Mouse (Mus musculus): ENCODE data around the gene BC049352. TPM values are rescaled to one million over a fixed set of nuclear protein-coding genes. Genes with fewer than 3 reads are reported as not detected.

BC049352 gene
- total RNA-seq (2012; rRNA removed) = not detected in 2 replicates

DNA sequence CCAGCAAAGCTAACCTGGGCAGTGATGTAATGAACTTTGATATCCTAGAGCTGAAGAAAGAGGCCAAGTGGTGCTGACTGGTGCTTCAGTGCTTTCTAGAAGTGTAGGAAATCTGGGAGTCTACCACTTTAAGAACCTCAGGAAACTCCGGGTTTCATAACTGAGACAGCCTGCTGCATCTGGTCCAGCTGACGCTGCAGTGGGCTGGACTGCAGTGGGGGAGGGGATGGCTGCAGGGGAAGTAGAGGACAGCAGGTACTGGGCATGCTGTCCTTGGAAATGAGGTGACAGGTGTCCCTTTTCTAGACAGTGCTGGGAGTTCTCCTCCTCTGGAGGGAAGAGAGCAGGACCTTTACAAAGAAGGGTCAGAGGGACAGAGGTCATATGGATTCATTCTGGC lies at the start of gene BC049352:
Gene BC049352 (plus strand): TSS at position 238 of the 400 bp plus-strand sequence.
- DNase-seq (ENCODE audit: low read depth, low spot score) = no peak
- Histone ChIP-seq H3K9me3 (ENCODE audit: control insufficient read depth, insufficient read depth, low read depth, low read length) (no peaks in the 10 kb centered on the region), H3K27ac (ENCODE audit: insufficient read depth, low read depth, low read length, poor library complexity, severe bottlenecking) (no peak within 1 kb of the TSS), H3K36me3 (ENCODE audit: control insufficient read depth, insufficient read depth, low read length, poor library complexity, severe bottlenecking) (no peaks in the 10 kb centered on the region), H3K4me3 (ENCODE audit: insufficient read depth in 1 of 2, low read depth in 1 of 2, low read length in 2 of 2, poor library complexity in 1 of 2, severe bottlenecking in 1 of 2) (no peak within 1 kb of the TSS), H3K9ac (ENCODE audit: insufficient read depth, low read depth, low read length, poor library complexity, severe bottlenecking) (no peak within 1 kb of the TSS), H3K4me1 (ENCODE audit: control insufficient read depth in 2 of 2, insufficient read depth in 2 of 2, low read length in 2 of 2, poor library complexity in 1 of 2) (no peaks in the 10 kb centered on the region)
- TF ChIP-seq CHD2 (IDR thresholded peaks at IDR 0.05; ENCODE audit: low read depth, low read length) (no peak), HCFC1 (IDR thresholded peaks at IDR 0.05; ENCODE audit: borderline replicate concordance, insufficient read depth, low read length) (no peak), MAFK (IDR thresholded peaks at IDR 0.05; ENCODE audit: insufficient read depth, low read depth, low read length) (no peak)
- in situ Hi-C loops (cut with MboI; ENCODE audit: low sequenced_read_pairs in 2 of 2, unreplicated experiment in 2 of 2) = no loop called here

DNA sequence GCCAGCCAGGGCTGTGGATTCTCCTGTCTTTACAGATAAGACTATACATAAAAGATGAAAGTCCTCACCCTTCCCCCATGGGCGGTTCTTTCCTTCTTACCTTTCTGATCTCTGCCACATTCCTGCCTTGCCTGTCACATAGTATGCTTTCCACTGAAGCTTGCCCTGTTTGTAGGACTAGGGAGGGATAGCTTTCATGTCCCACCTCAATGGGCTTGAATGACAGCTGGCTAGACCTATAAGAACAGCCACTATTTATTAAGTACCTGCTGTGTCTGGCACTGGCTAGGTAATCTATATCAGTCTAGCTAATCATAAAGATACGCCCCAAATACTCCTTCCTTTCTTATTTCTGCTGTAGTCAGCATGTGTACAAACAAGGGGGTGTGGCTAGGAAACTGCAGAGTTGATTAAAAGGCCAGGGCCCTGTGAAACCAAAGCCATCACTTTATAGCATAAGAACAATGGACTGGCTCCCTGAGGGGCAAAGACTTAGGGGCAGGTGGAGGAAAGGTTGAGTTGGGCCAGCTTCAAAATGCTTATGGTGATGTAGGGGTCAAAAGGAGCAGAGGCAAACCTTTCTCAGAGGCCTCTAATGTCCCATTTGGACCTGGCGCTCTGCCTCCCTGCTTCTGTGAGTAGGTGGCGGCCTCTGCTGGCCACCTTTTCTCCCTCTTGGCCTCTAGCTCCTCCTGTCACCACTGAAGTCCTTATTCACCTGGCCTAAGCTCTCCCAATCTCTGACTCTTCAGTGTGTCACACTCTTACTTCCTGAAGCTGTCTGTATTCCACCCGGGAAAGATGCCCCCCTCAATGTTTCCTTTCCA lies 48.1 kb upstream of the BC049352 start:
- TF ChIP-seq CHD2 (IDR thresholded peaks at IDR 0.05; ENCODE audit: low read depth, low read length) (no peak), MAFK (IDR thresholded peaks at IDR 0.05; ENCODE audit: insufficient read depth, low read depth, low read length) (no peak), ZC3H11A (IDR thresholded peaks at IDR 0.05; ENCODE audit: borderline replicate concordance, low read depth, low read length) (no peak), HCFC1 (IDR thresholded peaks at IDR 0.05; ENCODE audit: borderline replicate concordance, insufficient read depth, low read length) (no peak), ZNF384 (IDR thresholded peaks at IDR 0.05; ENCODE audit: low read depth, low read length) (no peak)
- Histone ChIP-seq H3K9me3 (ENCODE audit: control insufficient read depth, insufficient read depth, low read depth, low read length) (no peaks in the 10 kb centered on the region), H3K36me3 (ENCODE audit: control insufficient read depth, insufficient read depth, low read length, poor library complexity, severe bottlenecking) (no peaks in the 10 kb centered on the region), H3K9ac (ENCODE audit: insufficient read depth, low read depth, low read length, poor library complexity, severe bottlenecking) (no peak overlapping the region; the same call in 1 of the 2 replicates), H3K4me3 (ENCODE audit: insufficient read depth in 1 of 2, low read depth in 1 of 2, low read length in 2 of 2, poor library complexity in 1 of 2, severe bottlenecking in 1 of 2) (no peak overlapping the region), H3K27ac (ENCODE audit: insufficient read depth, low read depth, low read length, poor library complexity, severe bottlenecking) (no peak overlapping the region), H3K4me1 (ENCODE audit: control insufficient read depth in 2 of 2, insufficient read depth in 2 of 2, low read length in 2 of 2, poor library complexity in 1 of 2) (no peaks in the 10 kb centered on the region)
- DNase-seq (ENCODE audit: low read depth, low spot score) = no peak
- in situ Hi-C loops (cut with MboI; ENCODE audit: low sequenced_read_pairs in 2 of 2, unreplicated experiment in 2 of 2) = no loop called here

DNA sequence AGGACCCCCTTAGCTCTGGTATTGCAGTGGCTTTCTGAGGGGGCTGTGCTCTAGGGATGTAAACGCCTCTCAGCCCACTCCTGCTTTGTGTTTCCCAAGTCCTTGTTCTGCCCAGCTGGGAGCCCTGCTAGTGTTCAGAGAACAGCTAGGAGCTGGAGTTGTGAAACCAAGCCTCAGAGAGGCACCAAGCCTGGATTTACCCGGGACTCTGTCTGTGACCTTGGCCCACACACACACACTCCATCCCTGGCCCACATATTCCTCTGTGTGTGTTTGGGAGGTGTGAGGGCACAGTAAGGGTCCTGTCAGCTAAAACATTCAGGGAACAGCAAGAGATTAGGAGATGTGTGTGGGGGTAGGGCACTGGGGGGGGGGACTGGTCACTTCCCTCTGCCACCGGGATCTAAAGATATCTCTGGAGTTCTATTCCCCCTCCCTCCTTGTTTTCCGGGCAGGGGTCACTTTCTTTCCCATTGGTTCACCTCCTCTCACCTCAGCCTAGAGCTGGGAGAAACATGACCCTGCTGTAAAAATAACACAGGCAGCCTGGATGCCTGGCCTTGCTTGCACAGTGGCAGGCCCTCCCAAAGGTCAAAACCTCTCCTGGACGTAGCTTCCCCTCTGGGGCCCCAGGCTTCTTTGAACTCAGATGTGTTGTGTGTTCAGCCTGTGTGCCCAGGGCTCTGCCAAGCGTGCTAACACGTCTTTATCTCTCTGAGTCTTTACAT lies 45.2 kb upstream of the BC049352 start:
- in situ Hi-C loops (cut with MboI; ENCODE audit: low sequenced_read_pairs in 2 of 2, unreplicated experiment in 2 of 2) = no loop called here
- H3K4me3 ChIP-seq (ENCODE audit: insufficient read depth in 1 of 2, low read depth in 1 of 2, low read length in 2 of 2, poor library complexity in 1 of 2, severe bottlenecking in 1 of 2) = no peak overlapping the region
- no peak overlapping the region for H3K27ac ChIP-seq (ENCODE audit: insufficient read depth, low read depth, low read length, poor library complexity, severe bottlenecking)
- DNase-seq (ENCODE audit: low read depth, low spot score) = no peak
- H3K4me1 ChIP-seq (ENCODE audit: control insufficient read depth in 2 of 2, insufficient read depth in 2 of 2, low read length in 2 of 2, poor library complexity in 1 of 2) = 0 out of 4 replicates have a peak, but pooled peaks cover 0 to 2% of the 10 kb centered on the region in 2 experiments
- H3K9ac ChIP-seq (ENCODE audit: insufficient read depth, low read depth, low read length, poor library complexity, severe bottlenecking) = no peak overlapping the region
- no peaks in the 10 kb centered on the region for H3K36me3 ChIP-seq (ENCODE audit: control insufficient read depth, insufficient read depth, low read length, poor library complexity, severe bottlenecking)
- no peaks in the 10 kb centered on the region for H3K9me3 ChIP-seq (ENCODE audit: control insufficient read depth, insufficient read depth, low read depth, low read length)
- TF ChIP-seq HCFC1 (IDR thresholded peaks at IDR 0.05; ENCODE audit: borderline replicate concordance, insufficient read depth, low read length) (no peak), ZNF384 (IDR thresholded peaks at IDR 0.05; ENCODE audit: low read depth, low read length) (no peak), MAFK (IDR thresholded peaks at IDR 0.05; ENCODE audit: insufficient read depth, low read depth, low read length) (no peak), ZC3H11A (IDR thresholded peaks at IDR 0.05; ENCODE audit: borderline replicate concordance, low read depth, low read length) (no peak), CHD2 (IDR thresholded peaks at IDR 0.05; ENCODE audit: low read depth, low read length) (no peak)

DNA sequence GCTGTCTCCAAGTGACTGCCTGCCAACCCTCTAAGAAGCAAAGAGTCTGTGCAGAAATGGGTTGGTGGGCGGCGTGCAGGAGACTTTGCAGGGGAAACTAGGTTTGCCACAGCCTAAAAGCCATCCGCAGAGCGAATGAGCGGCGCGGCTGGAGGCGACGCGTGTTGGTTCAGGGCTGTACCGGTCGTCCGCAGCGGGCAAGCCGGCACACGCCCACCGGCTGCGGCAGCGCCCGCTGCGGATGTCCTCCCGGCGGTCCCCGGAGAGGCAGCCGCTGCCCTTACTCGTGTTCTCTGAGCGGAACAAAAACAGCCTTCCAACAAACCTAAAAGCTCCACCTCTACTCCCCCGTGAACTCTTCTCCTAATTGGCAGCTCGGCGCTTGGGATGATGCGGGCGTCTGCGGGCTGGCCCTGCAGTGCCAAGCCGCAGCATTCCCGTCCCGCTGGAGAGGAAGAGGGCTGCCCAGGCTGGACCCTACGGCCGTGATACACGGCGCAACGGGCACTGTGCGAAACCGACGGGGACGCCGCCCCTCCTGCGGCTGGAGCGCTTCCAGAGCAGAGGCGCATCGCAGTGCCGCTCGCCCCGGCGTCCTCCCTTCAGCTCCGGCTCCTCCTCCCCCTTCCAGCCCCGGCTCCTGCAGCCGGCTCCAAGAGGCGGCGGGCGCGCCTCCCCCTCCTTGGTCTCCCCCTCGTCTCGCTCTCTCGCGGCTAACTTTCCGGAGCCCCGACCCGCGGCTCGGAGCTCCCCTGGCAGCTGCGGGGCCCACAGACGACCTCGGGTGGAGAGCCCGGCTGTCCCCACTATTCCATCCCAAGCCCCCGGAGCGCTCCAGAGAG lies 43.4 kb upstream of the BC049352 start, which contains the start of gene Scn4b:
Gene Scn4b (plus strand): TSS at position 205 of the 842 bp plus-strand sequence.
- Histone ChIP-seq H3K4me3 (ENCODE audit: insufficient read depth in 1 of 2, low read depth in 1 of 2, low read length in 2 of 2, poor library complexity in 1 of 2, severe bottlenecking in 1 of 2) (peak within 1 kb of the TSS; percentile 53 to 72), H3K9me3 (ENCODE audit: control insufficient read depth, insufficient read depth, low read depth, low read length) (no peaks in the 10 kb centered on the region), H3K36me3 (ENCODE audit: control insufficient read depth, insufficient read depth, low read length, poor library complexity, severe bottlenecking) (no peaks in the 10 kb centered on the region), H3K27ac (ENCODE audit: insufficient read depth, low read depth, low read length, poor library complexity, severe bottlenecking) (no peak within 1 kb of the TSS), H3K9ac (ENCODE audit: insufficient read depth, low read depth, low read length, poor library complexity, severe bottlenecking) (peak within 1 kb of the TSS; percentile 28; the same call in 1 of the 2 replicates), H3K4me1 (ENCODE audit: control insufficient read depth in 2 of 2, insufficient read depth in 2 of 2, low read length in 2 of 2, poor library complexity in 1 of 2) (peaks cover 2% of the 10 kb centered on the region in 2 experiments; a peak in 1 of 4 replicates)
- in situ Hi-C loops (cut with MboI; ENCODE audit: low sequenced_read_pairs in 2 of 2, unreplicated experiment in 2 of 2) = no loop called here
- no peak for TF ChIP-seq CHD2 (IDR thresholded peaks at IDR 0.05; ENCODE audit: low read depth, low read length)
- no peak for TF ChIP-seq HCFC1 (IDR thresholded peaks at IDR 0.05; ENCODE audit: borderline replicate concordance, insufficient read depth, low read length)
- no peak for TF ChIP-seq ZNF384 (IDR thresholded peaks at IDR 0.05; ENCODE audit: low read depth, low read length)
- no peak for TF ChIP-seq MAFK (IDR thresholded peaks at IDR 0.05; ENCODE audit: insufficient read depth, low read depth, low read length)
- no peak for TF ChIP-seq ZC3H11A (IDR thresholded peaks at IDR 0.05; ENCODE audit: borderline replicate concordance, low read depth, low read length)
- DNase-seq (ENCODE audit: low read depth, low spot score) = no peak

All from ES-E14 (cell line).